Mouse (Mus musculus) hindbrain, embryonic 16.5 days (tissue): ENCODE data around the gene BC029722. TPM values are rescaled to one million over a fixed set of nuclear protein-coding genes. Genes with fewer than 3 reads are reported as not detected.

Experiments
- ATAC-seq: fragments of 200-750 bp; cut with Nextera tagmentation; 2 replicates; pipeline ENCODE4 v1.8.0; 2017; ENCODE audit warnings: moderate TSS enrichment, moderate library complexity
- H3K27ac ChIP-seq: fragments of 300-500 bp; sonication (generic); 2 replicates; pipeline ENCODE4 v1.5.1; 2014; ENCODE audit warnings: low read depth, mild to moderate bottlenecking, control low read depth, low read length, moderate library complexity
- H3K27me3 ChIP-seq: fragments of 300-500 bp; sonication (generic); replicated peaks from 2 replicates; pipeline ENCODE4 v1.6.1; 2014; ENCODE audit warnings: low read length; ENCODE audit not compliant: control insufficient read depth, insufficient read depth
- H3K36me3 ChIP-seq: fragments of 300-500 bp; sonication (generic); 2 replicates; pipeline ENCODE4 v1.6.1; 2014; ENCODE audit warnings: mild to moderate bottlenecking, low read length, moderate library complexity, mixed read lengths; ENCODE audit not compliant: control insufficient read depth, insufficient read depth
- H3K4me1 ChIP-seq: fragments of 300-500 bp; sonication (generic); 2 replicates; pipeline ENCODE4 v1.6.1; 2014; ENCODE audit warnings: low read depth, low read length; ENCODE audit not compliant: control insufficient read depth, insufficient read depth
- H3K4me2 ChIP-seq: fragments of 300-500 bp; sonication (generic); 2 replicates; pipeline ENCODE4 v1.6.1; 2014; ENCODE audit warnings: mild to moderate bottlenecking, low read length, control low read depth, moderate library complexity
- H3K4me3 ChIP-seq: fragments of 300-500 bp; sonication (generic); 2 replicates; pipeline ENCODE4 v1.5.1; 2014; ENCODE audit warnings: mild to moderate bottlenecking, low read length, control low read depth, moderate library complexity
- H3K9ac ChIP-seq: fragments of 300-500 bp; sonication (generic); 2 replicates; pipeline ENCODE4 v1.6.1; 2014; ENCODE audit warnings: low read depth, mild to moderate bottlenecking, control low read depth, low read length, moderate library complexity
- H3K9me3 ChIP-seq: fragments of 300-500 bp; sonication (generic); 2 replicates; pipeline ENCODE4 v1.6.1; 2014; ENCODE audit warnings: mild to moderate bottlenecking, low read length, moderate library complexity; ENCODE audit not compliant: control insufficient read depth
- WGBS: fragments of 180-500 bp; shearing (Covaris S2); extraction: QIAGEN DNeasy Blood & Tissue Kit; methylation state at CpG from one replicate; pipeline ENCODE4 v1.1.7; 2014; 5-methylcytosine and 5-hydroxymethylcytosine counted together
- polyA plus RNA-seq: library from polyadenylated mRNA; unstranded; fragments of >200 nt; fragmentation: Nextera tagmentation; extraction: Ambion mirVana; gene quantifications from 2 replicates; pipeline ENCODE4 v1.2.1, GENCODE M21; 2015

BC029722 gene
- polyA plus RNA-seq, 1 experiment from 2014 or later: 47.5 TPM

DNA sequence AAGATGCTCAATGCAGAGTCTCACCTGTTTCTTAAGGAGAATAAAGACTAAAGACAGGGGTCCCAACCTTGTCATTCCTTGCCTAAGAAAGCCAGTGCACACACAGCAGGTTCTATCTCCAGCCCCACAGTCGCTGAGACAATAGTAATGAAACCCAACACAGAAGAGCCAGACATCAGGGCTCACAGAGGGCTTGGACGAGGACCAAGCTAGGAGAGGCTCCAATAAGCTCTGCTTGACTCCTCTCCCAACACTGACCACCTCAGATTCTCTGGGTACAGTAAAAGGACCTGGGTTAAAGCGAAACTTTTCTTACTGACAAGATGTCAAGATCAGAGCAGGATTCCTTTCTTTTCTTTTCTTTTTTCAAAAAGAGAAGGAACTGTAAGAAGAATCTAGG lies 20.6 kb downstream of the BC029722 start:
- no peaks in the 10 kb centered on the region for H3K4me1 ChIP-seq
- peaks cover 15% of the 10 kb centered on the region for H3K36me3 ChIP-seq
- no peak for ATAC-seq
- H3K4me3 ChIP-seq: no peak overlapping the region
- no peaks in the 10 kb centered on the region for H3K9me3 ChIP-seq
- no peak overlapping the region for H3K4me2 ChIP-seq
- no peaks in the 10 kb centered on the region for H3K27me3 ChIP-seq
- no peak overlapping the region for H3K27ac ChIP-seq
- no peak overlapping the region for H3K9ac ChIP-seq
- WGBS: 68% methylated on average over 3 of the region's 3 CpGs

DNA sequence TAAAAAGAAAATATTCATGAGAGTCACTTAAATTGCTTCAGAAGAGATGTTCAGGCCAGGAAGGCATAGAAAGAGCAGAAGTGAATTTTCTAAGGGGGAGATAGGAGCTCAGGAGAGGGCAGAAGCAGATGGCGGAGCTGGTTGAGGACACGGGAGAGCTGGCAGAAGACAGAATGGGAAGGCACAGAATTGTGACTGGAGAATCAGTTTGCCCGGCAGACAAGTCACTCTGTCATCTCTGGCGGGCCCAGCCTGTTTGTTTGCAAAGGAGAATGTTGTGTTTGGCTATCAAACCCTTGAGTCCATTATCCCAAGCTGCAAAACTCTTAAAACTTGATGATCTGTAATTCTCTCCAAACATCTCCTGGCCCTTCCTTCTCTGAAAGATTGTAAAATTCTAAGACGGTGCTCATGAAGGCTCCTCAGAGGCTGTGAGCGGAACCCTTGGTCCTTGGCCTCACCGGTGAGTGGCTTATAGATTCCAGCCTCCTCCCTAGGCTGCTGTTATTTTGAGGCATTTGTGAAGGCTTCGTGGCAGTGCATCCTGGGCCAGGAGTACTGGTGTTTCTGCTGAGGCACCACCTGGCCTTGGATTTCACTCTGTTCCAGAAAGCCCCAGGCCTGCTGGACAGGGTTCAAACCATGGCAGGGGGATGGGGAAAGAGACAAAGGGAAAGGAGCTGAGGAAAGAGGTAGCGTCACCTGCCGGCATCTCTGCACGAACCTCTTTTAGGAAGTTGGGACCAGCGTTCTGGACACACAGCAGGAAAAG lies 24.4 kb downstream of the BC029722 start:
- ATAC-seq: peak; percentile 72; the same call in 1 of the 2 replicates
- Histone ChIP-seq H3K27ac (peak overlapping the region; percentile 54; the same call in 1 of the 2 replicates), H3K4me3 (no peak overlapping the region), H3K4me1 (no peaks in the 10 kb centered on the region), H3K9me3 (no peaks in the 10 kb centered on the region), H3K9ac (no peak overlapping the region), H3K4me2 (no peak overlapping the region), H3K36me3 (peaks cover 7% of the 10 kb centered on the region), H3K27me3 (no peaks in the 10 kb centered on the region)
- WGBS: 81% methylated on average over 12 of the region's 12 CpGs

DNA sequence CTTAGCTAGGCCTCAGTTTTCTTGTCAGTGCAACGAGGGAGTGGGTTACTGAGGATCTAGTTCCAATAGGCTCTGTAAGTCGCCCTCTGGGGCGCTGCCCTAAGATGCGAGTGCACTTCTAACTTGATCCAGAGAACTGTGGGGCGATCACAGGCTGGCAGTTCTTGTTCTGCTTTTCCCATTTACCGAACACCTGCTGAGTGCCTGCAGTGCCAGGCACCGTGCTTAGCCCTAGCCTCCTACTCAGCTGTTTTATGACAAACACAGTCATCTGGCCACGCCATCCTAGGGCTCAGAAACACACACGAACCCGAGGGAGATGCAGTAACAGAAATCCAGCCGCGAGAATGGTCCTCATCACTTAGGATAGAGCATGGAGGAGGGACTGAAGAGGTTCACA lies 26.3 kb downstream of the BC029722 start:
- H3K36me3 ChIP-seq: peaks cover 2% of the 10 kb centered on the region; the same call in 1 of the 2 replicates
- WGBS: 31% methylated on average over 12 of the region's 12 CpGs
- no peak for ATAC-seq
- no peaks in the 10 kb centered on the region for H3K9me3 ChIP-seq
- H3K4me1 ChIP-seq: no peaks in the 10 kb centered on the region
- H3K27ac ChIP-seq: no peak overlapping the region
- H3K4me2 ChIP-seq: no peak overlapping the region
- H3K4me3 ChIP-seq: no peak overlapping the region
- H3K27me3 ChIP-seq: no peaks in the 10 kb centered on the region
- no peak overlapping the region for H3K9ac ChIP-seq

DNA sequence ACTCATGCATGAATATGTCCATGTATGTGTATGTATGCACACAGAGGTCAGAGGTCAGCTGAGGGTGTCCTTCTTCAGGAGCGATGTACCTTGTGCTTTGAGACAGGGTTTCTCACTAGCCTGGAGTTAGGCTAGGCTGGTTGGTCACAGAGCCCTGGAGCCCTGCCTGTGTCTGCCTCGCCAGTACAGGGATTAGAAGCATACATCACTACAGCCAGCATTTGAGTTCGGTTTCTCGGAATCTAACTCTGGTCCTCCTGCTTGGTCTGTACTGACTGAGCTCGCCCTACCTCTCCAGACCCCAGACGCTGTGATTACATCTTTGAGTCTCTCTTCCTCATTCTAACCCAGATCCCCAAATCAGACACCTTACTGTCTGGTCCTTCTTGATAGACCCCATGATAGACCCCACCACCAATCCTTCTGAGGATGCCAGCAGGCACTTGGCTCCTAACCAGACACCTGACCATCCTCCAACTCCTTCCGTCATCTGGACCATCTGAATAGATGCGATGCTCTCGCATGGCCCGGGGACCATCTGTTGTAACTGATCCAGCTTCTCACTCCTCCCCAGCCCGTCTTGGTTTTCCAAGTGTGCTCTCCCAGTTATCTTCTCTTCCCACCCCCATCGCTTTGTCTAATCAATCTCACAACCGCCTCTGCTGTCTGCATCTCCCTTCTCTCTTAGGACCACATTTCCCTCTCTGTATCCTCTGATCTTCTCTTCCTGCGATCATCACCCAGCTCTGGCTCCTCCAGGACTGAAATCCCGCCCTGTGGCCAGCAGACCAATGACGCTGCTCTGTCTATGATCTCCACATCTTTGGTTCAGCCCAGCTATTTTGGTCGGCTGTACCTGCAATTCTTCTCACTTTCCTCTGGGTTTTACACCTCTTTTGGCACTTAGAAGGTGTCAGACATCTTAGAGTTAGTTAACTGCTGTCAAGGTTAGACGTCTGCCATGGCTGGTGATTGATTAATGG lies 31.0 kb downstream of the BC029722 start:
- Histone ChIP-seq H3K4me3 (no peak overlapping the region), H3K4me1 (no peaks in the 10 kb centered on the region), H3K9ac (no peak overlapping the region), H3K27me3 (no peaks in the 10 kb centered on the region), H3K36me3 (no peaks in the 10 kb centered on the region; the same call in 1 of the 2 replicates), H3K9me3 (no peaks in the 10 kb centered on the region), H3K4me2 (no peak overlapping the region), H3K27ac (no peak overlapping the region; the same call in 1 of the 2 replicates)
- 70% methylated on average over 18 of the region's 18 CpGs for WGBS
- no peak for ATAC-seq

DNA sequence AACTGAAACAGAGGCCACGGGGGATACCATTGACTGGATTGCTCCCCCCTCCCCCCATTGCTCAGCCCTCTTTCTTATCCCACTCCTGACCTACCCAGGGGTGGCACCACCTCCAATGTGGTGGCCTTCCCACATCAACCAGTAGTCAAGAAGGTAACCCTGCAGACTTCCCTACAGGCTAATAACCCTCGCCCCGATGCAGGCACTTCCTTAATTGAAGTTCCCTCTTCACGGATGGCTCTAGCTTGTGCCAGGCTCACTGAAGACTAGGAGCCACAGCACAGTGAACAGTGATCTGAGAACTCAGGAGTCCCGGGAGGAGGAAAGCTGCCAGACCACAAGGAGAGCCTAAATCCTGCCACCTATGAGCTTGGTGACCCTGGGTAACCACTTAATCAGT lies 32.3 kb downstream of the BC029722 start:
- no peak for ATAC-seq
- 78% methylated on average over 5 of the region's 5 CpGs for WGBS

DNA sequence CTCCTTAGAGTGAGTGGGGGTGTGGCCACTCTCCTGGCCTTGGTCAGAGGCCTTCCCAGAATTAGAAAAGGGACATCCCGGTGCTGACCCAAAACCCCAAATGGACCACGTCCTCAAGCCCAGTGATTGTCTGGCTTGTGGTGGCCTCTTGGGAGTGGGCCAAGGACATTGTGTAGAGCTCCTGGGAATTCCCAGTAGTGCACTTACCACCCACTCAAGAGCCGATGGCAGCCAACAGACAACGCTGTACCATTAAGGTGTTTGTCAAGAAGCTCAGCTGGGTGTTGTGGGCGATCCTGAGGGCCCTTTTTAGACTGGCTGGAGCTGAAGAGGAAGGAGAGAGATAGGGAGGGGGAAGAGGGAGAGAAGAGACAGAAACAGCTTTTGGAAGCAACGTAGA lies 34.7 kb downstream of the BC029722 start:
- Histone ChIP-seq H3K36me3 (no peaks in the 10 kb centered on the region; the same call in 1 of the 2 replicates), H3K4me3 (no peak overlapping the region), H3K9me3 (no peaks in the 10 kb centered on the region), H3K27me3 (no peaks in the 10 kb centered on the region), H3K4me2 (no peak overlapping the region), H3K4me1 (no peaks in the 10 kb centered on the region), H3K27ac (no peak overlapping the region), H3K9ac (no peak overlapping the region)
- ATAC-seq: no peak
- WGBS: 81% methylated on average over 6 of the region's 6 CpGs

More for the DNA sequence above, 32.3 kb downstream of the BC029722 start:
- Histone ChIP-seq H3K4me1 (no peaks in the 10 kb centered on the region), H3K27me3 (no peaks in the 10 kb centered on the region), H3K27ac (no peak overlapping the region), H3K4me3 (no peak overlapping the region), H3K9ac (no peak overlapping the region), H3K36me3 (no peaks in the 10 kb centered on the region; the same call in 1 of the 2 replicates), H3K4me2 (no peak overlapping the region), H3K9me3 (no peaks in the 10 kb centered on the region)

DNA sequence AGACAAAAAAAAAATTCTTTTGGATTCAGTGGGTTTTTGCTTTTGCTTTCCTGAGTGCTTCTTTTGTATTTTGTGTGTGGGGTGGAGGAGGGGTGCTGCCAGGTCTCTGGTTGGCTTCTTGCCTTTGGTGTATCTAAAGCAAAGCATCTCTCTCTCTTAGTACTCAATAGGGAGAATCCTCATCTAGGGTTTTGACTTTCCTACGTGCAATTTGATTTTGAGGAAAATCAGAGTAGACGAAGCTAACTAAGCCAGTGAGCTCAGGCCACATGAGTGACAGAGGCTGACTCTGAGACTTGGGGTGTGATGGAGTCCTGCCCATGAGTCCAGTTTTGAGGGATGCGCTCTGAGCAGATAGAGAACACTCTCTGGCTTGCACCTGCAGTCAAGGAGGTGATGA lies 39.7 kb downstream of the BC029722 start:
- Histone ChIP-seq H3K27ac (no peak overlapping the region), H3K9me3 (no peaks in the 10 kb centered on the region), H3K27me3 (no peaks in the 10 kb centered on the region), H3K36me3 (no peaks in the 10 kb centered on the region), H3K4me2 (no peak overlapping the region), H3K4me1 (peaks cover 26% of the 10 kb centered on the region), H3K4me3 (no peak overlapping the region), H3K9ac (no peak overlapping the region)
- ATAC-seq: no peak
- 80% methylated on average over 3 of the region's 3 CpGs for WGBS

DNA sequence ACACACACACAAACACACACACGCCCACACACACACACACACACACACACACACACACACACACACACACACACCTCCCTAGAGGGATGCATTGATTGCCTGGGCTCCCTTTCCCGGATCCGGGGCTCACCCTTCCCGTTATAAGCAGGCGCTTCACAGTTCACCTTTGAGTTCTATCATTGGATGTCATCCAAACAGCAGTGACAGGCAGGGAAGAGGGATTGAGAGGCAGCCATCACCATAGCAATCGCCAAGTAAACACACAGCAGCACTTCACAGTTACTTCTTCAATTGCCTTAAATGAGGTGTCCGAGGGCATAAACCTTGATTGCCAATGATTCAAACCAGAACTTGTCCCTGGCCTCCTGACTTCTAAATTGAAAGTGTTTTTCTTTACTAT lies 40.2 kb downstream of the BC029722 start:
- no peaks in the 10 kb centered on the region for H3K9me3 ChIP-seq
- ATAC-seq: no peak
- H3K9ac ChIP-seq: no peak overlapping the region
- no peak overlapping the region; the same call in 1 of the 2 replicates for H3K4me2 ChIP-seq
- 34% methylated on average over 7 of the region's 7 CpGs for WGBS
- H3K27me3 ChIP-seq: no peaks in the 10 kb centered on the region
- no peaks in the 10 kb centered on the region for H3K36me3 ChIP-seq
- H3K4me3 ChIP-seq: no peak overlapping the region
- H3K27ac ChIP-seq: no peak overlapping the region
- peaks cover 26% of the 10 kb centered on the region for H3K4me1 ChIP-seq

DNA sequence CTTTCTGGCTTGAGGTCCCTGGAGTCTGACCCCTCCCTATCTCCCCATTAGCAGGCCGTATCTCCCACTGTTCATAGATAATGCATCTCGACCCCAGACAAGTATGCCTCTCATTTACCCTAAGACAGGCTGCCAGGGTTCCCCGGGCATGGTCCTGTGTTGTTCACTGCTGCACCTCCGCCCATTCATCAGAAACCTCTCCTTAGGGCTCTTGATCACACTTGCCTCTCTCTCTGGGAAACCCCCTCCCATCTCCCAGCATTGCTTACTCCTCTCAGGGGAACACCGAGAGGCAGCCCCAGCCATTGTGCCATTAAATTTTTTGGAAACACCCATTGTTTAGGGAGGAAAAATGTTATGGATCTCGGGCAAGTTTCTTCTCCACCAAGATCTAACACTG lies 41.2 kb downstream of the BC029722 start:
- peaks cover under 1% of the 10 kb centered on the region; the same call in 1 of the 2 replicates for H3K27me3 ChIP-seq
- H3K36me3 ChIP-seq: no peaks in the 10 kb centered on the region
- WGBS: 43% methylated on average over 6 of the region's 6 CpGs
- H3K4me1 ChIP-seq: peaks cover 26% of the 10 kb centered on the region
- H3K9me3 ChIP-seq: no peaks in the 10 kb centered on the region
- peak overlapping the region; percentile 75 for H3K4me2 ChIP-seq
- H3K4me3 ChIP-seq: no peak overlapping the region
- no peak overlapping the region for H3K9ac ChIP-seq
- no peak overlapping the region for H3K27ac ChIP-seq
- no peak for ATAC-seq
